Mouse (Mus musculus): ENCODE measurements around the gene Nek11. TPM values are rescaled to one million over a fixed set of nuclear protein-coding genes. Genes with fewer than 3 reads are reported as not detected.
A peak's percentile ranks its signal among the peaks of the same experiment; 100 is the strongest.
"Not testable (repeated sequence)": the region's sequence is repeated elsewhere in the genome, so short reads cannot be mapped to it uniquely, and the experiment has no call there.

Nek11 gene
- polyA plus RNA-seq, 1 experiment from 2014 or later: 0.08 TPM

DNA sequence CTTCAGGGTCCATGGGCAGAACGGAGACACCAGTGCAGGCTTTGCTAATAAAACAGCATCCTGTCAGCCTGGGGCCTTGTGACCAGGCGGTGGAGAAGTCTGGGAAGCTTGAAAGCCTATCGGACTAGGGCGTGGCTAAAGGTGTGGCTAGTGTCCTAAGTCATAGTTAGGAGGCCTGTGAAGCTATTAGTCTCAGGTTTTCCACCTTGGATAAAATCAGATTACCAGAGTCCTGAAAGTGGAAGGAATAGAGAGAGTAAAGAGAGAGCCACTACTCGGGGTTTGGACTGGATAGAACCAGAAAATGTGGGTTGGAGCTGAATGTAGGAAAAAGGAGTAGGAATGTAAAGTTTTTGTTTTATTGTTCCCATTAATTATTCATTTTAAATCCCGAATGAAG lies 250.3 kb downstream of the Nek11 start, which contains the start of gene 1700080E11Rik:
Gene 1700080E11Rik (minus strand): TSS at position 101 of the 400 bp plus-strand sequence.
- H3K4me2 ChIP-seq: no peak within 1 kb of the TSS
- TF ChIP-seq CTCF (IDR thresholded peaks at IDR 0.05; ENCODE audit: low read depth): no peak
- DNase-seq (no peak), ATAC-seq (ENCODE audit: insufficient read depth) (no peak)
- no peak within 1 kb of the TSS for H3K27ac ChIP-seq (ENCODE audit: low read depth)
- H3K9me3 ChIP-seq (ENCODE audit: low read depth, low read length): no peaks in the 10 kb centered on the region
- H3K9ac ChIP-seq: no peak within 1 kb of the TSS
- no peak within 1 kb of the TSS for H3K4me3 ChIP-seq (ENCODE audit: low read depth, low read length)
- H3K36me3 ChIP-seq (ENCODE audit: insufficient read depth): no peaks in the 10 kb centered on the region
- no peaks in the 10 kb centered on the region for H3K4me1 ChIP-seq (ENCODE audit: insufficient read depth)
- WGBS: 79% methylated on average over 6 of the region's 6 CpGs
- no peaks in the 10 kb centered on the region for H3K27me3 ChIP-seq (ENCODE audit: insufficient read depth, low read length)

GRCm38 (mm10) chr9:105139204-105139603 lies 256.1 kb downstream of the Nek11 start:
- no peak for ATAC-seq (ENCODE audit: insufficient read depth)
- Histone ChIP-seq H3K27ac (ENCODE audit: low read depth) (no peak overlapping the region), H3K4me1 (ENCODE audit: insufficient read depth) (no peaks in the 10 kb centered on the region), H3K4me3 (ENCODE audit: low read depth, low read length) (no peak overlapping the region), H3K27me3 (ENCODE audit: insufficient read depth, low read length) (no peaks in the 10 kb centered on the region), H3K36me3 (ENCODE audit: insufficient read depth) (no peaks in the 10 kb centered on the region), H3K9me3 (ENCODE audit: low read depth, low read length) (no peaks in the 10 kb centered on the region), H3K9ac (no peak overlapping the region), H3K4me2 (no peak overlapping the region)
- no peak for DNase-seq
- no peak for TF ChIP-seq CTCF (IDR thresholded peaks at IDR 0.05; ENCODE audit: low read depth)
- WGBS: 55% methylated on average over 6 of the region's 6 CpGs

- Histone ChIP-seq H3K4me3 (ENCODE audit: low read depth, low read length) (no peak overlapping the region), H3K4me1 (ENCODE audit: insufficient read depth) (no peaks in the 10 kb centered on the region), H3K27me3 (ENCODE audit: insufficient read depth, low read length) (no peaks in the 10 kb centered on the region), H3K27ac (ENCODE audit: low read depth) (no peak overlapping the region), H3K4me2 (no peak overlapping the region), H3K36me3 (ENCODE audit: insufficient read depth) (no peaks in the 10 kb centered on the region), H3K9ac (no peak overlapping the region), H3K9me3 (ENCODE audit: low read depth, low read length) (no peaks in the 10 kb centered on the region)
- TF ChIP-seq CTCF (IDR thresholded peaks at IDR 0.05; ENCODE audit: low read depth): no peak
- ATAC-seq (ENCODE audit: insufficient read depth): no peak
- WGBS: 17% methylated on average over 1 of the region's 1 CpGs
- peak; percentile 35 for DNase-seq
Measured at GRCm38 (mm10) chr9:105136404-105136803, 258.9 kb downstream of the Nek11 start.

GRCm38 (mm10) chr9:105134536-105134935 lies 260.8 kb downstream of the Nek11 start:
- no peak overlapping the region for H3K4me2 ChIP-seq
- ATAC-seq (ENCODE audit: insufficient read depth) (no peak), DNase-seq (no peak)
- H3K27ac ChIP-seq (ENCODE audit: low read depth): no peak overlapping the region
- H3K27me3 ChIP-seq (ENCODE audit: insufficient read depth, low read length): no peaks in the 10 kb centered on the region
- no peak overlapping the region for H3K4me3 ChIP-seq (ENCODE audit: low read depth, low read length)
- H3K36me3 ChIP-seq (ENCODE audit: insufficient read depth): no peaks in the 10 kb centered on the region
- WGBS: 72% methylated on average over 5 of the region's 5 CpGs
- H3K9ac ChIP-seq: no peak overlapping the region
- no peak for TF ChIP-seq CTCF (IDR thresholded peaks at IDR 0.05; ENCODE audit: low read depth)
- H3K9me3 ChIP-seq (ENCODE audit: low read depth, low read length): no peaks in the 10 kb centered on the region
- H3K4me1 ChIP-seq (ENCODE audit: insufficient read depth): no peaks in the 10 kb centered on the region

GRCm38 (mm10) chr9:105132002-105132367 lies 263.3 kb downstream of the Nek11 start:
- Histone ChIP-seq H3K9ac (no peak overlapping the region), H3K27ac (ENCODE audit: low read depth) (no peak overlapping the region), H3K4me3 (ENCODE audit: low read depth, low read length) (peak overlapping the region; percentile 70), H3K36me3 (ENCODE audit: insufficient read depth) (no peaks in the 10 kb centered on the region), H3K9me3 (ENCODE audit: low read depth, low read length) (no peaks in the 10 kb centered on the region), H3K27me3 (ENCODE audit: insufficient read depth, low read length) (no peaks in the 10 kb centered on the region), H3K4me1 (ENCODE audit: insufficient read depth) (no peaks in the 10 kb centered on the region), H3K4me2 (peak overlapping the region; percentile 92)
- ATAC-seq (ENCODE audit: insufficient read depth): no peak; the same call in 1 of the 2 replicates
- TF ChIP-seq CTCF (IDR thresholded peaks at IDR 0.05; ENCODE audit: low read depth): no peak
- DNase-seq: no peak
- 26% methylated on average over 5 of the region's 5 CpGs for WGBS

GRCm38 (mm10) chr9:105131253-105132001 lies 263.9 kb downstream of the Nek11 start, which contains the start of gene Nudt16:
Gene Nudt16 (minus strand): TSS chr9:105131824.
- peak; percentile 99 for ATAC-seq (ENCODE audit: insufficient read depth)
- H3K9me3 ChIP-seq (ENCODE audit: low read depth, low read length): no peaks in the 10 kb centered on the region
- H3K4me2 ChIP-seq: peak within 1 kb of the TSS; percentile 92
- no peaks in the 10 kb centered on the region for H3K36me3 ChIP-seq (ENCODE audit: insufficient read depth)
- under 1% methylated on average over 60 of the region's 60 CpGs for WGBS
- peak within 1 kb of the TSS; percentile 91 for H3K27ac ChIP-seq (ENCODE audit: low read depth)
- no peaks in the 10 kb centered on the region for H3K4me1 ChIP-seq (ENCODE audit: insufficient read depth)
- peak within 1 kb of the TSS; percentile 70 for H3K4me3 ChIP-seq (ENCODE audit: low read depth, low read length)
- TF ChIP-seq CTCF (IDR thresholded peaks at IDR 0.05; ENCODE audit: low read depth): 0 out of 2 replicates have a peak, but pooled peaks have one; percentile 2
- peak; percentile 96 for DNase-seq
- no peaks in the 10 kb centered on the region for H3K27me3 ChIP-seq (ENCODE audit: insufficient read depth, low read length)
- H3K9ac ChIP-seq: peak within 1 kb of the TSS; percentile 75

DNA sequence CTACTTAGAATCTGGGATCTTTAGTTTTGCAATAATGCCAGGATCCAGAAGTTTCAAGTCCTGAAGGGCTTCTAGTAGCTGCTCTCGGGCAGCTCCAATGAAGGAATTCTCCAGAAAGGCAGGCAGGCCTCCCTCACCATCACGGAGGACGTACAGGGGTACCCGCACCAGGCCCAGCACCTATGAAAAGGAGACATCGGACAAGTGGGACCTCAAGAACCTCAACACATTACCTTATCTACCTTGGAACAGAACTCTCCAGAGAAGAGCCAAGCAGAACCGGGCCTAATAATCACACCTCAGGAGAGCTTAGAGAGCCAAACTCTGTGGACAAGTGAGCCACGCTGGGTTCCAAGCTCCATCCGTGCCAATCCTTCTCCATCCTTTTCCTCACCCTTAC lies 265.0 kb downstream of the Nek11 start:
- H3K27ac ChIP-seq (ENCODE audit: low read depth): no peak overlapping the region
- DNase-seq: no peak
- no peak overlapping the region for H3K4me3 ChIP-seq (ENCODE audit: low read depth, low read length)
- H3K36me3 ChIP-seq (ENCODE audit: insufficient read depth): no peaks in the 10 kb centered on the region
- no peaks in the 10 kb centered on the region for H3K4me1 ChIP-seq (ENCODE audit: insufficient read depth)
- no peaks in the 10 kb centered on the region for H3K27me3 ChIP-seq (ENCODE audit: insufficient read depth, low read length)
- WGBS: 93% methylated on average over 8 of the region's 8 CpGs
- peak overlapping the region; percentile 92 for H3K4me2 ChIP-seq
- no peak for TF ChIP-seq CTCF (IDR thresholded peaks at IDR 0.05; ENCODE audit: low read depth)
- no peak overlapping the region for H3K9ac ChIP-seq
- H3K9me3 ChIP-seq (ENCODE audit: low read depth, low read length): no peaks in the 10 kb centered on the region
- no peak for ATAC-seq (ENCODE audit: insufficient read depth)

DNA sequence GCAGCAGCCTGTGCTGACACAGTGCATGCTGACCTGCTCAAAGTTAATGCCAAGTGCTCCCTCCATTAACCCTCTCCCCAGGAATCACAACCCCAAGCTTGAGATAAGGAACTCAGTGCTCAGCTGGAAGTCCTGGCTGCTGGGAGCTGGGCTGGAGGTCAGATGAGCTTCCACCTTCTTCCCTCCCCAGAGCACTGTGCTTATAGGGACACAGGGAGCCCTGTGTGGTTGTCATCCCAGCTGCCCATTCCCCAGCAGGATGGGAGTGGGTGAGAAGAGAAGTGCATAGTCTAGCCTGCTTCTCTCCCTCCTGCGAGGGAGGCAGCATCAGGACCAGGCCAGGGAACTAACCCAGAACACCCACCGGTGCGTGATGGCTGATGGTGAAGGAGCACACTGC lies 270.1 kb downstream of the Nek11 start:
- WGBS: 78% methylated on average over 3 of the region's 3 CpGs
- H3K4me3 ChIP-seq (ENCODE audit: low read depth, low read length); ATAC-seq (ENCODE audit: insufficient read depth); H3K36me3 ChIP-seq (ENCODE audit: insufficient read depth); DNase-seq; H3K27me3 ChIP-seq (ENCODE audit: insufficient read depth, low read length); H3K9me3 ChIP-seq (ENCODE audit: low read depth, low read length); H3K27ac ChIP-seq (ENCODE audit: low read depth); H3K9ac ChIP-seq; H3K4me2 ChIP-seq; H3K4me1 ChIP-seq (ENCODE audit: insufficient read depth): not testable (repeated sequence)

Measured in lung, embryonic 14.5 days (tissue).